15 mouse cellular contexts compared by ENCODE assay signal in the genomic region with DNA sequence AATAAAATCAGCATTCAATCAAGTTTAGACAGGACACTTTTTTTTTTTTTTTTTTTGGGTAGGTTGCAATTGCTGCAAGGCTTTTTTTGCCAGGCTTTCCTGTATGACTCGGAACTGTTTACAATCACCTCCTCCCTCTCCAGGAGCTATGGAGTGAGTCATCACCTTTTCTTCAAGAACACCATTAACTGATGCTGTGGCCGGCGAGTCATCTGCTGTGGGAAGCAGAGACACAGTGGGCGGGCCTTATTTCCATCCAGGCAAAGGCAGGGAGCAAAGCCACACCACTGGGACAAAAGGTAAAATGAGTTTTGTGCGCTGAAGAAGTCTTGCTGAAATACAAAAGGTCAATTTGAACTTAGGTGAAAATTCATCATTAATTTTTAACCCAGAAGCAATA. TPM values are rescaled to one million over a fixed set of nuclear protein-coding genes. Genes with fewer than 3 reads are reported as not detected.
DNase-seq lines count a peak whose midpoint lies in the region; TF ChIP-seq lines count a peak whose summit lies in the region.
"Had no signal": no experiment of that assay in that cellular context is flagged by ENCODE, and none has a peak within 500 bp of the region (broad histone marks: within the 10 kb centered on the region; RNA-seq: fewer than 3 reads in every experiment).

No protein-coding gene starts in this region.

- no peaks in the 10 kb centered on the region for H3K79me2 ChIP-seq in MEL (ENCODE audit: control insufficient read depth, insufficient read depth, low read length, poor library complexity)

- no peak for TF ChIP-seq RAD21 in MEL (IDR thresholded peaks at IDR 0.05; ENCODE audit: low read depth, low read length)

- TF ChIP-seq CTCF in MEL (IDR thresholded peaks at IDR 0.05 in 2 of 3, conservative IDR thresholded peaks at IDR 0.05 in 1 of 3; ENCODE audit: control insufficient read depth in 1 of 3, insufficient read depth in 1 of 3, low read depth in 2 of 3, low read length in 3 of 3, poor library complexity in 1 of 3, severe bottlenecking in 1 of 3): no peak

- no peak overlapping the region for H3K27ac ChIP-seq in MEL (ENCODE audit: control insufficient read depth, low read depth, low read length)
- H3K27ac ChIP-seq: heart, embryonic 13.5 days; limb, embryonic 12.5 days; liver, embryonic 14.5 days; neural tube, embryonic 12.5 days had no signal

- H3K9ac ChIP-seq in MEL (ENCODE audit: control insufficient read depth, low read depth, low read length, poor library complexity, severe bottlenecking): no peak overlapping the region
- H3K9ac ChIP-seq: forebrain, postnatal 0 days; heart, embryonic 13.5 days; limb, embryonic 12.5 days; liver, embryonic 14.5 days; neural tube, embryonic 12.5 days had no signal

- peak; percentile 76 for DNase-seq in right cerebral cortex, adult 18-20 months
- DNase-seq in right cerebral cortex, postnatal 14 days: no peak
- peak; percentile 46 for DNase-seq in MEL (ENCODE audit: low read depth, low spot score)
- DNase-seq in fat pad, adult 2 months (ENCODE audit: extremely low read depth, low read depth, low spot score): peak; percentile 21
- DNase-seq in telencephalon, adult 2 months (ENCODE audit: low read depth, low spot score): peak; percentile 39
- no peak for DNase-seq in embryo, embryonic 10 days (ENCODE audit: low spot score)
- DNase-seq in ovary, adult 18-20 months (ENCODE audit: low spot score): no peak
- DNase-seq: adrenal gland, postnatal 36 days; cerebellum, postnatal 14 days; forebrain, postnatal 0 days; layer of hippocampus, postnatal 36 days had no signal

- no peak overlapping the region for H3K4me3 ChIP-seq in MEL (ENCODE audit: control insufficient read depth in 1 of 2, insufficient read depth in 1 of 2, low read depth in 2 of 2, low read length in 2 of 2)
- H3K4me3 ChIP-seq: heart, embryonic 13.5 days; limb, embryonic 12.5 days; neural tube, embryonic 12.5 days had no signal

- no peaks in the 10 kb centered on the region for H3K9me3 ChIP-seq in MEL (replicated peaks; ENCODE audit: insufficient read depth, low read length)
- H3K9me3 ChIP-seq: heart, embryonic 13.5 days; limb, embryonic 12.5 days; neural tube, embryonic 12.5 days had no signal

- TF ChIP-seq POLR2A in MEL (IDR thresholded peaks at IDR 0.05; ENCODE audit: control insufficient read depth in 1 of 2, insufficient read depth in 1 of 2, low read depth in 1 of 2, low read length in 2 of 2, poor library complexity in 1 of 2): no peak

- TF ChIP-seq EP300 in MEL (IDR thresholded peaks at IDR 0.05; ENCODE audit: low read depth in 1 of 2, low read length in 2 of 2): no peak

- peaks cover 0 to 2% of the 10 kb centered on the region in 2 experiments; a peak in 3 of 4 replicates for H3K27me3 ChIP-seq in MEL (ENCODE audit: control insufficient read depth in 1 of 2, insufficient read depth in 2 of 2, low read length in 2 of 2)
- H3K27me3 ChIP-seq: heart, embryonic 13.5 days; limb, embryonic 12.5 days; neural tube, embryonic 12.5 days had no signal

- no peaks in the 10 kb centered on the region for H3K4me1 ChIP-seq in MEL (ENCODE audit: control insufficient read depth in 1 of 2, insufficient read depth in 2 of 2, low read length in 2 of 2)
- H3K4me1 ChIP-seq: heart, embryonic 13.5 days; limb, embryonic 12.5 days; neural tube, embryonic 12.5 days had no signal

- H3K36me3 ChIP-seq in MEL (ENCODE audit: control insufficient read depth in 1 of 2, insufficient read depth in 2 of 2, low read length in 2 of 2): no peaks in the 10 kb centered on the region
- H3K36me3 ChIP-seq: heart, embryonic 13.5 days; limb, embryonic 12.5 days; neural tube, embryonic 12.5 days had no signal

TF ChIP-seq in MEL, 35 proteins besides CTCF, POLR2A, EP300 and RAD21:
- no peak for TF ChIP-seq KAT2A (conservative IDR thresholded peaks at IDR 0.05; ENCODE audit: low read depth, low read length)
- TF ChIP-seq MXI1 (IDR thresholded peaks at IDR 0.05; ENCODE audit: low read depth, low read length): no peak
- no peak for TF ChIP-seq UBTF (IDR thresholded peaks at IDR 0.05; ENCODE audit: borderline replicate concordance, insufficient read depth, low read depth, low read length)
- TF ChIP-seq MYC (IDR thresholded peaks at IDR 0.05; ENCODE audit: low read depth, low read length): no peak
- no peak for TF ChIP-seq USF1 (IDR thresholded peaks at IDR 0.05; ENCODE audit: low read depth, low read length)
- no peak for TF ChIP-seq SIN3A (IDR thresholded peaks at IDR 0.05; ENCODE audit: low read length)

RNA-seq across cellular contexts. Expression of a gene that starts 24.7 kb away (rescaled TPM):
- 2.7 and 3.3 TPM in 2 replicates for total RNA-seq in MEL (2012; rRNA removed)
- 1 to 10 TPM in 1 of 2 experiments, not detected in 1; 4.1 TPM for polyA plus RNA-seq in MEL (2012; ENCODE audit: insufficient read depth in 1 of 2, insufficient read length in 2 of 2, low read depth in 1 of 2, low replicate concordance in 2 of 2, missing spikeins in 1 of 2)

RNA-seq across cellular contexts. Expression of a gene that starts 51.8 kb away (rescaled TPM):
- total RNA-seq in MEL (2012; rRNA removed): 29.1 and 31.0 TPM in 2 replicates
- 100 to 1,000 TPM in 1 of 2 experiments, 10 to 100 TPM in 1; 27.4 to 150 TPM for polyA plus RNA-seq in MEL (2012; ENCODE audit: insufficient read depth in 1 of 2, insufficient read length in 2 of 2, low read depth in 1 of 2, low replicate concordance in 2 of 2, missing spikeins in 1 of 2)

Comparison
In these comparisons a context has a peak if more than half of its experiments do, and no peak if none do; other contexts are left out.
1. DNase-seq: peak in right cerebral cortex, adult 18-20 months (single experiment), MEL (single experiment), fat pad, adult 2 months (single experiment) and telencephalon, adult 2 months (single experiment); none in right cerebral cortex, postnatal 14 days (single experiment), embryo, embryonic 10 days (single experiment) and ovary, adult 18-20 months (single experiment).